Mouse (Mus musculus) ES-Bruce4 (cell line): ENCODE results near the gene C530008M17Rik.

Experiments used
- CTCF ChIP-seq: IDR thresholded peaks from one replicate; pipeline ENCODE4 v1.8.1; 2011; ENCODE audit warnings: low read depth, low read length
- POLR2A ChIP-seq: IDR thresholded peaks from one replicate; pipeline ENCODE4 v1.8.1; 2011; ENCODE audit warnings: low read length; ENCODE audit not compliant: insufficient read depth

DNA sequence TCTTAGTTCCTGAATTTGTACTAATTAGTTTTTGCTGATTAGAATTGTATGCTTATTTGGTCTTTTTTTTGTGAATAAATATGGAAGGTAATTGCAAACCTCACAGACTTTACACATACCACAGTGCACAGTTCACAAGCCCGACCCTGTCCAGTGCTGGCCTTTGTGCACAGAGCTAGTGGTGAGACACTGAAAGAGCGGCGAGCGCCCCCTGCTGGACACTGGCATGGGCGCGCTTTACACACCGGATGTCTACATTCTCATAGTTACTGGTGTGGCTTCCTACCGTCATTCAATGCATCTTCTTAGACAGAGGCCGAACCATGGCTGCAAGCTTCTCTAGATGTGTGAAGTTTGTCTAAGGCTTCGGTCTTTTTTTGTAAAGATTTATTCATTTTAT is 197.2 kb downstream of the C530008M17Rik start:
- TF ChIP-seq POLR2A (no peak), CTCF (peak; percentile 94)
